Mouse (Mus musculus): ENCODE results near the gene Dnajc11. TPM values are rescaled to one million over a fixed set of nuclear protein-coding genes. Genes with fewer than 3 reads are reported as not detected.

The Dnajc11 gene
- polyA plus RNA-seq (2011; ENCODE audit: insufficient read length, low read depth, missing spikeins): 45.2 and 47.8 TPM in 2 replicates

GRCm38 (mm10) chr4:151933505-151934214 is at the start of gene Dnajc11:
Dnajc11 (plus strand) TSS chr4:151933691.
- Histone ChIP-seq H3K4me1 (ENCODE audit: control insufficient read depth, insufficient read depth, low read length) (no peaks in the 10 kb centered on the region), H3K4me3 (ENCODE audit: insufficient read depth, low read length) (peak within 1 kb of the TSS; percentile 88), H3K27ac (ENCODE audit: insufficient read depth, low read length) (no peak within 1 kb of the TSS)
- peak; percentile 72 for TF ChIP-seq POLR2A (IDR thresholded peaks at IDR 0.05; ENCODE audit: low read depth, low read length)
- TF ChIP-seq CTCF (IDR thresholded peaks at IDR 0.05; ENCODE audit: borderline replicate concordance, insufficient read depth, low read length): peak; percentile 92

- no peak overlapping the region for H3K27ac ChIP-seq (ENCODE audit: insufficient read depth, low read length)
- TF ChIP-seq POLR2A (IDR thresholded peaks at IDR 0.05; ENCODE audit: low read depth, low read length): no peak
- TF ChIP-seq CTCF (IDR thresholded peaks at IDR 0.05; ENCODE audit: borderline replicate concordance, insufficient read depth, low read length): 0 out of 2 replicates have a peak, but pooled peaks have one; percentile 4
- no peaks in the 10 kb centered on the region for H3K4me1 ChIP-seq (ENCODE audit: control insufficient read depth, insufficient read depth, low read length)
- H3K4me3 ChIP-seq (ENCODE audit: insufficient read depth, low read length): no peak overlapping the region
These were observed 40.2 kb upstream of the Dnajc11 start for GRCm38 (mm10) chr4:151893241-151893640.

GRCm38 (mm10) chr4:151894926-151895325 is 38.6 kb upstream of the Dnajc11 start:
- Histone ChIP-seq H3K27ac (ENCODE audit: insufficient read depth, low read length) (no peak overlapping the region), H3K4me3 (ENCODE audit: insufficient read depth, low read length) (no peak overlapping the region), H3K4me1 (ENCODE audit: control insufficient read depth, insufficient read depth, low read length) (no peaks in the 10 kb centered on the region)
- no peak for TF ChIP-seq CTCF (IDR thresholded peaks at IDR 0.05; ENCODE audit: borderline replicate concordance, insufficient read depth, low read length)
- TF ChIP-seq POLR2A (IDR thresholded peaks at IDR 0.05; ENCODE audit: low read depth, low read length): no peak

DNA sequence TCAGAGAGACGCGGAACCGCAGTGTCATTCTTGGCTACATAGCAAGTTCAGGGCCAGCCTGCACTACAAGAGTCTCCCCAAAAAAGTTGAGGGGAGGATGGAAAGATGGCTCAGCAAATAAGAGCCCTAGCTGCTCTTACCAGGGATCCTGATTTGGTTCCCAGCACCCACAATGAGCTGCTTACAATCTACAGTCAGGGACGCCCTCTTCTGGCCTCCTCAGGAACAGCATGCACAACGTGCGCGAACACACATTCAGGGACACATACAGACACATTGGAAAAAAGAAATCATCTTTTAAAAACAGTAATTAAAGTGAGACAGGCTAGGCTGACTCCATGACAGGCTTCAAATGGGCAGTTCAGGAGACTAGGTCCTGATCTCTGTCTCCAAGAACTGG is 37.9 kb upstream of the Dnajc11 start:
- TF ChIP-seq CTCF (IDR thresholded peaks at IDR 0.05; ENCODE audit: borderline replicate concordance, insufficient read depth, low read length) (no peak), POLR2A (IDR thresholded peaks at IDR 0.05; ENCODE audit: low read depth, low read length) (no peak)
- Histone ChIP-seq H3K27ac (ENCODE audit: insufficient read depth, low read length) (no peak overlapping the region), H3K4me1 (ENCODE audit: control insufficient read depth, insufficient read depth, low read length) (no peaks in the 10 kb centered on the region), H3K4me3 (ENCODE audit: insufficient read depth, low read length) (no peak overlapping the region)

- no peak overlapping the region for H3K27ac ChIP-seq (ENCODE audit: insufficient read depth, low read length)
- TF ChIP-seq POLR2A (IDR thresholded peaks at IDR 0.05; ENCODE audit: low read depth, low read length): no peak
- TF ChIP-seq CTCF (IDR thresholded peaks at IDR 0.05; ENCODE audit: borderline replicate concordance, insufficient read depth, low read length): no peak
- no peak overlapping the region for H3K4me3 ChIP-seq (ENCODE audit: insufficient read depth, low read length)
- no peaks in the 10 kb centered on the region for H3K4me1 ChIP-seq (ENCODE audit: control insufficient read depth, insufficient read depth, low read length)
These were observed 36.3 kb upstream of the Dnajc11 start for GRCm38 (mm10) chr4:151897069-151897617.

DNA sequence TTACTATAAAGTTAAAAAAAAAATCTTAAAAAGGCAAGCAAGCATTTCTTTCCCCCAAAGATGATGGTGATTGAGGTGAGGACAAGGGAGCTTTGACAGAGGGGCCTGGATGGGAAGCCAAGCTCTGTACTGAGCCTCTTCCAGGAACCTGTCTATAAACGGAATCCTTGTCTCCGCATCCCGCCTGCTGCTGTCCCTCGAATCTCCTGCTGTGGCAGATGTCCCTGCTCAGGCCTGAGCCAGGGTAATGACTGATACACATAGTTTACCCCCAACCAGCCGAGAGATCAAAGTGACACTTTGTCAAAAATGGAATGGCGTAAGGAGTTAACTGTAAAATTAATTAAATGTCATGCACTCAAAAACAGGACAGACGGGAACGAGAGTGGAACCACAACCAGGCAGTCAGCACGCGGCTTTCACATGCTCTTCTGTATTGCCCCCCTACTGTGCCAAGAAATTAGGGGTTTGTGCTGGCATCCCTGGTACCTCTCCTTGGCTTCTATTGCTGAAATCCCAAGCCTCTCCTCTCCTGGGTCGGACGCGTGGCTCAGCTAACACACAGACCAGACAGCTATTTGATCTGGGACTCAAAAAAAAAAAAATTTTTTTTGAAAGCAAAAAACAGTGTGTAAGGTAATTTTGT is 34.8 kb upstream of the Dnajc11 start:
- no peak overlapping the region for H3K4me3 ChIP-seq (ENCODE audit: insufficient read depth, low read length)
- TF ChIP-seq CTCF (IDR thresholded peaks at IDR 0.05; ENCODE audit: borderline replicate concordance, insufficient read depth, low read length) (no peak), POLR2A (IDR thresholded peaks at IDR 0.05; ENCODE audit: low read depth, low read length) (no peak)
- no peaks in the 10 kb centered on the region for H3K4me1 ChIP-seq (ENCODE audit: control insufficient read depth, insufficient read depth, low read length)
- H3K27ac ChIP-seq (ENCODE audit: insufficient read depth, low read length): no peak overlapping the region

GRCm38 (mm10) chr4:151899707-151900384 is 33.6 kb upstream of the Dnajc11 start:
- no peaks in the 10 kb centered on the region for H3K4me1 ChIP-seq (ENCODE audit: control insufficient read depth, insufficient read depth, low read length)
- TF ChIP-seq POLR2A (IDR thresholded peaks at IDR 0.05; ENCODE audit: low read depth, low read length) (no peak), CTCF (IDR thresholded peaks at IDR 0.05; ENCODE audit: borderline replicate concordance, insufficient read depth, low read length) (peak; percentile 35; the same call in 1 of the 2 replicates)
- H3K4me3 ChIP-seq (ENCODE audit: insufficient read depth, low read length): no peak overlapping the region
- no peak overlapping the region for H3K27ac ChIP-seq (ENCODE audit: insufficient read depth, low read length)

GRCm38 (mm10) chr4:151900735-151901134 is 32.8 kb upstream of the Dnajc11 start:
- Histone ChIP-seq H3K4me1 (ENCODE audit: control insufficient read depth, insufficient read depth, low read length) (no peaks in the 10 kb centered on the region), H3K4me3 (ENCODE audit: insufficient read depth, low read length) (no peak overlapping the region), H3K27ac (ENCODE audit: insufficient read depth, low read length) (no peak overlapping the region)
- TF ChIP-seq POLR2A (IDR thresholded peaks at IDR 0.05; ENCODE audit: low read depth, low read length) (no peak), CTCF (IDR thresholded peaks at IDR 0.05; ENCODE audit: borderline replicate concordance, insufficient read depth, low read length) (no peak)

DNA sequence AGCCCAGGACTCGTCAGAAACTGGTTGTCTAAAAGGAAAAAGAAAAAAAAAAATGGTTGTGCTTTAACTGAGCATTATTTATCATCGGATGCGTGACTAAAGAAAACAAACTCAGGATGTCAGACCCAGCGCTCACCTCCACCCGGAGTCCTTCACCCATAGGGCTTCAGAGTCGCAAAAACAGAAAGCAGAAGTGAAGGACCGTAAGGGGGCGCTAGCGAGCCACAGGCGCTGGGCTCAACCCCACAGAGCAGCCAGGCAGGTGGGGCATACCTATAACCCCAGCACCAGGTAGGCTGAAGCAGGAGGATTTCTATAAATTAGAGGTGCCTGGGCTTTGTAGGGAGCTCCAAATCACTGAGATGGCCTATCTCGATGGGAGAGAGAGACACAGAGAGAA is 32.1 kb upstream of the Dnajc11 start:
- Histone ChIP-seq H3K27ac (ENCODE audit: insufficient read depth, low read length) (no peak overlapping the region), H3K4me3 (ENCODE audit: insufficient read depth, low read length) (no peak overlapping the region)
- no peak for TF ChIP-seq CTCF (IDR thresholded peaks at IDR 0.05; ENCODE audit: borderline replicate concordance, insufficient read depth, low read length)
- TF ChIP-seq POLR2A (IDR thresholded peaks at IDR 0.05; ENCODE audit: low read depth, low read length): no peak

More for the DNA sequence above, 32.1 kb upstream of the Dnajc11 start:
- no peaks in the 10 kb centered on the region for H3K4me1 ChIP-seq (ENCODE audit: control insufficient read depth, insufficient read depth, low read length)
